Mouse (Mus musculus): ENCODE results near the gene Lrig3.

DNA sequence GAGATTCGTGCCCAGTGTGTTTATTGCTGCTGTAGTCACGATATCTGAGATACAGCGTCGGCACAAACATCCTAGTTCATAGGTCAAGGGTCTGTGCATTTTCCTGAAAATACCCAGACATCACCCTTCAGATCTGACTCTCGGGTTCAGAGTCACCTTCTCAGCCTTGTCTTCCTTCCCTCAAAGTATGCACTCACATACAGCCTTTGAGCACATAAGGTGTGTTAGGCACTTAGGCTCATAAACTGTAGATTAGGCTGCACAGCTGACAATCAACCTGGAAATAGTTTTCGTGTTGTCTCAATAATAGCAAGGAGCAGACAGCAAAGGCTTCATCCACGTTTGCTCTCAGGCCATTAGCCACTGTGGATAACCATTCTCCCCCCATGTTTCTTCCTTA is 11.6 kb upstream of the Lrig3 start:
- no peak for TF ChIP-seq GATA1 (IDR thresholded peaks at IDR 0.05; ENCODE audit: low read length)
- TF ChIP-seq TAL1 (IDR thresholded peaks at IDR 0.05; ENCODE audit: low read length), result no peak
